10 mouse cellular contexts compared by ENCODE assay signal in the genomic region with DNA sequence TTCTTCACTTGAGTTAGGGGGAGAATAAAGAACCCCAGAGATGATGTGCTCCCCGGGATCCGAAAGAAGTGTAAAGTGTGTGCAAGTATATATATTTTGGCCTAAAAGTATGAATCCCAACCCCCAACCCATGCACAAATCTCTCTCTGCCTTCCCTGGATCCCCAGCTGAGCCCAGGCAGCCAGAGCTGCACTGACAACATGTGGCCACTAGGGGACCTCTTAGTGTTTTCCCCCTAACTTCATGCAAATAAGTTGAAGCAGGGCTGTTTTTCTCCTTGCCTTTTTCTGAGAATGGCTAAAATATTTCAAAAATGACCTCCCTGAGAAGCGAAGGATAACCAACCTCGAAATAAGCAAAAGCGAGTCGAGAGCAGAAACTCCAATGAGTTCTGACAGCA. TPM values are rescaled to one million over a fixed set of nuclear protein-coding genes. Genes with fewer than 3 reads are reported as not detected.
DNase-seq lines count a peak whose midpoint lies in the region; ATAC-seq lines count a peak whose summit lies in the region.
"Had no signal": no experiment of that assay in that cellular context is flagged by ENCODE, and none has a peak within 500 bp of the region (broad histone marks: within the 10 kb centered on the region; RNA-seq: fewer than 3 reads in every experiment).

No protein-coding gene starts in this region.

- H3K4me3 ChIP-seq in midbrain, embryonic 10.5 days = no peak overlapping the region
- no peak overlapping the region for H3K4me3 ChIP-seq in midbrain, embryonic 15.5 days
- H3K4me3 ChIP-seq: heart, embryonic 13.5 days; myocyte had no signal

- whole genome bisulfite sequencing in midbrain, embryonic 10.5 days = 40% methylated on average over 6 of the region's 6 CpGs
- 50% methylated on average over 6 of the region's 6 CpGs for WGBS in midbrain, embryonic 15.5 days

- H3K27ac ChIP-seq in midbrain, embryonic 10.5 days (replicated peaks) = no peak overlapping the region
- H3K27ac ChIP-seq in midbrain, embryonic 15.5 days = no peak overlapping the region
- H3K27ac ChIP-seq: heart, embryonic 13.5 days had no signal

- no peak overlapping the region for H3K9ac ChIP-seq in midbrain, embryonic 15.5 days
- H3K9ac ChIP-seq: heart, embryonic 13.5 days had no signal

- DNase-seq in cerebellum, postnatal 10 days = peak; percentile 29 to 31
- no peak for DNase-seq in cerebellum, adult 11-12 months
- DNase-seq in midbrain, embryonic 10.5 days (ENCODE audit: low spot score) = peak; percentile 22
- peak; percentile 39 for DNase-seq in kidney, postnatal 14 days
- DNase-seq in naive thymus-derived CD4-positive, alpha-beta T cell, adult 2 months (ENCODE audit: low read depth) = peak; percentile 1

- no peak for ATAC-seq in midbrain, embryonic 15.5 days (replicated peaks)
- peak; percentile 74; the same call in 1 of the 2 replicates for ATAC-seq in common myeloid progenitor, adult 5-6 weeks (replicated peaks; ENCODE audit: low read depth, poor library complexity, severe bottlenecking)
- ATAC-seq in inflammation-experienced regulatory T-cells, adult 6 months = no peak

- no peak overlapping the region for H3K4me2 ChIP-seq in midbrain, embryonic 15.5 days
- H3K4me2 ChIP-seq: heart, embryonic 13.5 days had no signal

- no peaks in the 10 kb centered on the region for H3K9me3 ChIP-seq in midbrain, embryonic 10.5 days (replicated peaks)
- H3K9me3 ChIP-seq in midbrain, embryonic 15.5 days = no peaks in the 10 kb centered on the region
- H3K9me3 ChIP-seq: heart, embryonic 13.5 days had no signal

- no peaks in the 10 kb centered on the region for H3K36me3 ChIP-seq in midbrain, embryonic 10.5 days
- H3K36me3 ChIP-seq in midbrain, embryonic 15.5 days (replicated peaks) = no peaks in the 10 kb centered on the region
- H3K36me3 ChIP-seq: heart, embryonic 13.5 days had no signal

- no peaks in the 10 kb centered on the region for H3K4me1 ChIP-seq in midbrain, embryonic 10.5 days
- no peaks in the 10 kb centered on the region for H3K4me1 ChIP-seq in midbrain, embryonic 15.5 days
- H3K4me1 ChIP-seq: heart, embryonic 13.5 days had no signal

- H3K27me3 ChIP-seq in midbrain, embryonic 10.5 days (ENCODE audit: low read depth, poor library complexity, severe bottlenecking) = peaks cover 12% of the 10 kb centered on the region; the same call in 1 of the 2 replicates
- H3K27me3 ChIP-seq in midbrain, embryonic 15.5 days (replicated peaks) = no peaks in the 10 kb centered on the region
- H3K27me3 ChIP-seq: heart, embryonic 13.5 days had no signal

RNA-seq across cellular contexts. Expression of a gene that starts 46.2 kb away (rescaled TPM):
- polyA plus RNA-seq in midbrain, embryonic 10.5 days (2016; fragmentation: Nextera tagmentation; extraction: Ambion mirVana) = 2.2 and 2.6 TPM in 2 replicates
- polyA plus RNA-seq in midbrain, embryonic 15.5 days (2015; fragmentation: Nextera tagmentation; extraction: Ambion mirVana) = 22.9 and 25.1 TPM in 2 replicates
- total RNA-seq in common myeloid progenitor, adult 5-6 weeks (2017) = 0.05 TPM in 1 of 2 replicates, not detected in the other
- not detected for polyA plus RNA-seq in inflammation-experienced regulatory T-cells, adult 6 months (2017; shearing (Covaris generic))
